Mouse (Mus musculus): ENCODE results near the gene Zscan20.
"Not testable (repeated sequence)": the region's sequence is repeated elsewhere in the genome, so short reads cannot be mapped to it uniquely, and the experiment has no call there.

The Zscan20 gene

DNA sequence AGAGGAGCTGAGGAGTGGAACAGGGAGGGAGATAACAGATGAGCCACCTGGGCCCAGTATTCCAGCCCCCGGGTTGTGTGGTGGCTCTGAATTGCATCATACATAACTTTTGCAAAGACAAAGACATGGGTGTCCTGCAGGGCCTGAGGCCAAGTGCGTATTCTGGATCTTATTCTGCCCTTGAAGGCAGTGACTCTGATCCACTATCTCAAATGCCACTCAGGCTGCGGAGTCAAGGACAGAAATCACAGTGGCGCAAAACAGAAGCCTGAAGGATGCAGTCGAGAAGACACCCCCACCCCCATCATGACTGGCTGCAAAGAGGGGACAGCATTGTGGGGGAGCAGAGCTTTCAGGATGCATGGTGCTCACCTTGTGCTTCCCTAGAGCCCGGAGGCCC is 59.1 kb downstream of the Zscan20 start:
- H3K9me3 ChIP-seq (ENCODE audit: low read length) = no peaks in the 10 kb centered on the region
- no peaks in the 10 kb centered on the region for H3K4me1 ChIP-seq (replicated peaks; ENCODE audit: low read depth, low read length)
- no peaks in the 10 kb centered on the region for H3K27me3 ChIP-seq (ENCODE audit: insufficient read depth, low read length)
- H3K36me3 ChIP-seq (ENCODE audit: insufficient read depth, low read length) = no peaks in the 10 kb centered on the region
- H3K4me3 ChIP-seq (replicated peaks; ENCODE audit: low read length) = no peak overlapping the region
- TF ChIP-seq POU5F1 (IDR thresholded peaks at IDR 0.05; ENCODE audit: borderline replicate concordance, low read length) (no peak), CTCF (conservative IDR thresholded peaks at IDR 0.05; ENCODE audit: low read length) (no peak), NANOG (IDR thresholded peaks at IDR 0.05; ENCODE audit: borderline replicate concordance, low read length) (no peak)

DNA sequence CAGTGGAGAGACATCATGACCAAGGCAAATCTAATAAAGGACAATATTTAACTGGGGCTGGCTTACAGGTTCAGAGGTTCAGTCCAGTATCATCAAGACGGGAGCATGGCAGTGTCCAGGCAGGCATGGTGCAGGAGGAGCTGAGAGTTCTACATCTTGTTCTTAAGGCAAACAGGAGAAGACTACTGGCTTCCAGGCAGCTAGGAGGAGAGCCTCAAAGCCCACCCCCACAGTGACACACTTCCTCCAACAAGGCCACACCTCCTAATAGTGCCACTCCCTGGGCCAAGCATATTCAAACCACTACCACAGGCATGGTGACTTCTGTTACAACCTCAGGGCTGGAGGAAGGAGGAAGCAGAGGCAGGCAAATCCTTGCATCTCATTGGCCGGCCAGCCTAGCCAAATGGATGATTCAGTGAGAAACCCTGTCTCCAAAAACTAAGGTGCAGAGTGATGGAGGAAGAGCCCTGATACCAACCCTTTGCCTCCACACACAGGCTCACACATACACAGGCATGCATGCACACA is 65.9 kb downstream of the Zscan20 start:
- not testable (repeated sequence) for H3K27me3 ChIP-seq (ENCODE audit: insufficient read depth, low read length); H3K9me3 ChIP-seq (ENCODE audit: low read length); H3K4me1 ChIP-seq (replicated peaks; ENCODE audit: low read depth, low read length); H3K36me3 ChIP-seq (ENCODE audit: insufficient read depth, low read length); H3K4me3 ChIP-seq (replicated peaks; ENCODE audit: low read length)

- H3K36me3 ChIP-seq (ENCODE audit: insufficient read depth, low read length) = no peaks in the 10 kb centered on the region
- H3K4me3 ChIP-seq (replicated peaks; ENCODE audit: low read length) = no peak overlapping the region
- TF ChIP-seq NANOG (IDR thresholded peaks at IDR 0.05; ENCODE audit: borderline replicate concordance, low read length) (no peak), CTCF (conservative IDR thresholded peaks at IDR 0.05; ENCODE audit: low read length) (peak; percentile 72), POU5F1 (IDR thresholded peaks at IDR 0.05; ENCODE audit: borderline replicate concordance, low read length) (no peak)
- H3K4me1 ChIP-seq (replicated peaks; ENCODE audit: low read depth, low read length) = no peaks in the 10 kb centered on the region
- no peaks in the 10 kb centered on the region for H3K27me3 ChIP-seq (ENCODE audit: insufficient read depth, low read length)
- H3K9me3 ChIP-seq (ENCODE audit: low read length) = no peaks in the 10 kb centered on the region
Observed at GRCm38 (mm10) chr4:128543378-128543777, 66.5 kb downstream of the Zscan20 start.
